Mouse (Mus musculus) cerebellum, postnatal 10 days (tissue): ENCODE measurements at regions not wholly inside any gene's neighbourhood (a gene's known extent, or its start where the extent isn't known, plus 50 kb on each side); places are given as distances from the start of the nearest gene placed in this dataset.

Experiments
- DNase-seq, 2 experiments: peaks; one replicate each; pipeline ENCODE4 v3.0.0; 2021; ENCODE audit warnings: mixed read lengths in 2 of 2

DNA sequence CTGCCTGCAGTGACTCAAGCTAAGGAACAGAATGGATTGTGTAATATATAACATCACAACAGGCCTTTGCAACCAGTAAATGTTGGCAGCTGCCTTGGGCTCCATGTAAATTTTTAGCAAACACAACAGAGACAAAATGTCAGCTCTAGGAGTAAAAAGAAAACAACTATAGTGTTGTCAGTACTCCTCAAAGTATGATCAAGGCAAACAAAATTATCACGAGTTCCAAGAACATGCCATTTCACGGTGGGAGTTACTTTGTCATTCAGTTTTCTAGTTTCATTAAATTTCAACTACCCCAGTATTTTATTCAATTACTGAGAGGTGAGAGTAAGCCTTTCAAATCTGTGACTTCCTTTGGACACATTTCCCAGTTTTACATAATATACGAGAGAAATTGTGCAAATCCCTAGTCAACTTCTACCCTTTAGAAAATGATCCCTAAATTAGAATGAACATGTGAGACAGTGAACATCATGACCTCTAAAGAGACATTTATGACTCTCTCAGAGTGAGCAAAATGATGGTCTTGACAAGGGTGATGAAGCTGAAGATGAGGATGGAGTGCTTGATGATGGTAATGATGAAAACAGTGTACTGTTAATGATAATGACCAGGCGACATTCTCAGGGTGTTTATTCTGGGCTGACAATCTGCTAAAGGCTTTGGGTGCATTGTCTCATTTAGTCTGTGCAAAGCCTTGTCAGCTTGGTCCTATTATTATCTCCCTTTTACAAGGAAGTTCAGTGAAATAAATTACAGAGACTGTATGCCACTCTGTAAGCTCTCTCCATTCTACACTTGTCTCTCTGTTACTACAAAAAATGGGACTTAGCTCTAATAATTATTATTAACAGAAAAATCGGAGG, 209.7 kb upstream of the Etaa1 start:
- DNase-seq, result no peak

DNA sequence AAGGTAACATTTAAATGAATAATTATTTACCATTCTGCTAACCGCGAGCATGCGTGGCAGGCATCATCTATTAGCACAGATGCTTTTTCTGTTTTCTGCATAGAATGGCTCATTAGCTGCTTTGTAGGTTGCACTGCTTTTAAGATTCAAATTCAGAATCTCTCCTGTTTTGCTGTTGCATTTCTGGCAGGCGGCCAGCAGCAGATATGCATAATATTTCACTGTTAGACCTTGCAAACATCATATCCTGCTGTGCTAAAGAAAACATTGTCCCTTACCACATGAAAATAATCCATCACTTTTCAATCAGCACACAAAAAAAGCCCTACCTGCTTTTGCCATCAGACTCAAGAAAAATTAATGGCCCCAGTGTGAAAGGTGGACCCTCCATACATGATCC, 202.8 kb upstream of the Etaa1 start:
- DNase-seq, result peak; percentile 6 to 17

DNA sequence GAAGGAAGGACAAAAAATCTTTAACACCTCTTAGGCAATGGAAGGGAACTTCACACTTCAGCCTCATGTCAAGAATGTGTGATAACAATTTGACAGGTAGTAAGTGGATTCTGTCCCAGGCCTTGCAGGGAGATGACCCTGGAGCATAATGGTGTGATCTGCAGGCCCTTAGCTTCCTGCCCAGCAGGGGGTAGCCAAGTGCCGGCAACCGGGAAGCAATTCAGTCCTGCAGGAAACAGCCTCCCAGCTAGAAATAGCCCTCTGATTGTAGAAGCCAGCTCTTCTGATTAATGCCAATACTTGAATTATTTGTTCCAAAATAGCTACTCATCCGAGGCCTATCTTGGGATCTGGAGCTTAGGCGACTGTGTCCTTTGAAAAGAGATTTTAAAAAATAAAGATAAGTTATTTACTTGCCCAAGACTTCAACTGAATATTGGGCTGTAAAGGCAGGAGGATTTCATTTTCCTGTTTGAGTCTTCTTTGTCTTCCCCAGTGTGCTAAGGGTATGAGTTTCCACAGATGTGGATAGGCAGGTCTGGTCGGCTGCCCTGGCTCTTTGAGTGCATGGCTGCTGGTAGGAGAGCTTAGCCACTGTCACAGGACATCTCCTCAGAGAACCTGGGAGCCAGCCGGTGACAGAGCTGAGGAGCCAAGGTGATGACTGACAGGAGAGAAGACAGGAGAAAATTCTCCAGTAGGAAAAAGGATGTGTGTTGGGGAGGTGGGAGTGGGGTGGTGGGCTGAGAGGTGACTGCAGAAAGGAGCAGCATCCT, 198.3 kb upstream of the Etaa1 start:
- DNase-seq, result peak; percentile 81 to 83

DNA sequence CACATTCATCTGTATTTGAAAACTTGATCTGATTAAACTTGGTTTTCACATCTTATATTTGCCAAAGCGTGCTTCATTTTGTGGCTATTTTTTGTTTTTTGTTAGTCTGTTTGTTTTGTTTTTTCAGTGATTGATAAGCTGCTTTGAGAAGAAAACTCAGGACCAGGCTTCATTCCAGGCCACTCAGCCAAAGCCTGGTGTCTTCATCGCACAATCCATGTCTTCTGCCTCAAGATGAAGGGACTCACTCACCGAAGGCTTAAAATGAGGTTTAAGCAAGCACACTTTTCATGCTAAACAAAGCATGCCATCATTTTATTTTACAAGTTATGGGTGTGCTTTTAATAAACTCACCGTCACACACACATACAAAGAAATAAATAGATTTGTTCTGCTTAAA, 197.7 kb upstream of the Etaa1 start:
- DNase-seq, result peak in 1 of 2 experiments; percentile 8

DNA sequence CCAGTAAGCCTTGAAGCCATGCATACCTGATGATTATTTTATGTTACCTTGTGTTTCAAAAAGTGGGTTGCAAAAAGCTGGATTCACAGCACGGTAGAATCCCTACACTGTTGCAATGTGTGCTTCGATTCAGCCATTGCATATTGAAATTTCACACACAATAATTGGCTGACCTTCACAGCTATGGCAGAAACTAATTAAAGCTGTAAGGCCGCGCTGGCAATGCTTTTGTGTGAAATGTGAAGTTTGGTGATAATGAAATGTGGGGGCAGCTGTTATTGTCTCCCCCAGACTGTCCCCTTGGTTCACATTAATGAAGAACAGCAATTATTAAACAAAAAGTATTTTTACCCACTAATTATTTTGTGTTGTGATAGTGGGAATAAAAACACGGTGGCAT, 173.8 kb upstream of the Etaa1 start:
- DNase-seq, result no peak

DNA sequence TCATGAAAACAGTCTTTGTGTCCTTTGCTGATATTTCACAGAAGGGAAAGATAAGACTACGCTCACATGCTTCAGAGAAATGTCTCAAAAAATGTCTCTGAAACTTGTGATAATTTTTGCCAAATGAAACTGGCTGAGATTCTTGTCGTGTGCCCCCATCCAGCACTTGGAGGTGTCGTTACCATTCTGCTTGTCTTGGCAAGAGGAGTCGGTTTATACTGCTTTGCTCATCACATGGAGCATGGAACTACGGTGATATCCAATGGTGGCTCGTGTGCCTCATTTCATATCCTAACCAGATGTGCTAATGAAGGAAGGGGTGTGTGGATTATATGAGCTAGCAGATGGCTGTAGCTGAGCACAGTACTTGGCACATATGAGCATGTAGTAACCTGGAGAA, 169.4 kb upstream of the Etaa1 start:
- peak; percentile 22 to 38 for DNase-seq

DNA sequence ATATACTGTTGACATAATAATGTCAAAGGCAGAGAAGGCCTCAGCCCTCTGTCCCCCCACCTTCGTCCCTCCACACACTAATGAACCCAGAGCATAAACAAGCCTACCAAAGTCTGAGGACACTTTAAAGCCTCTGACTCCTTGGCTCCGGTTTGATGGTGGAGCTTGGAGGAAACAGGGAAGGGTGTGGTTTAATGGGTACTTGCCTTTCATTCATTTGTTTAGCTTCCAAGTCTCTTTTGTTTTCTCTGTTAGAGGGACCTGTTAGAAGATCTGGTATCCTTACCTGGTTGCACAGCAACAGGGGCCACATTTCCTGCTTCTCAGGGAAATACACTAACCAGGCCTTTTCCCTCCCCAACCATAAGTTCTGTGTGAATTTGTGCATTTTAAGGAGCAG, 168.9 kb upstream of the Etaa1 start:
- no peak for DNase-seq

DNA sequence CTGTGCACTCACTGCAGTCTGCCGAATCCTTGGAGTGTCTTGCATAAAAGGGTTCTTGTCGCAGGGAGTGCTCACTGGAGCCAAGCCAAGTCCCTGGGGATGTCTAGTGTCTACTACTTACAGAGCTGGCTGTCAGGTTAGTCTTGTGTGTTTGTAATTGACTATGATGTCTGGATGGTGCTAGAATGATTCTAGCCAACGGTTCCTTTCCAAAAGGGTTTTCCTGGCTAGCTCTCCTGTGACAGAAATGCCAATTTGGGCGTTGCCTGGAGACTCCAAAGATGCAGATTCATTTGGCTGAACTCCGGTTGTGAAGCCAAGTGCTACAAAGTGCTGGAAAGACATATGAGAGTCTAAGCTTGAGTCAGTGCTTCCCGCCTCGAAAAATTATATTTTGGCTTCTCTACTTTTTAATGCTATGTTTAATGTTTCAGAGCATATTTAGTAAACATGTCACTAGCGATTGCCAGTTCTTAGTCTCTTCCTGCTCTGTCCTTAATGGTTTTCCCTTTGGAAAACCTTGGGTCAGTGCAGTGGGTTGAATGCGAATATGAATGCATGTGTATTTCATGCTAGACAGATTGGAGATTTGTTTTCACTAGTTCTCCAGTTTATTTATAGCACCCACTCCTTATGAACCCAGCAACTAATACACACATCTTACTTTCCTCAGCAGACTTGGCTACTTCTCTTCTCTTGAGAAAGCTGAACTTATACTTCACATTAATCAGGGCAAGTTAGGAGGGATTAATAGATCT, 162.2 kb upstream of the Etaa1 start:
- peak; percentile 95 to 97 for DNase-seq

DNA sequence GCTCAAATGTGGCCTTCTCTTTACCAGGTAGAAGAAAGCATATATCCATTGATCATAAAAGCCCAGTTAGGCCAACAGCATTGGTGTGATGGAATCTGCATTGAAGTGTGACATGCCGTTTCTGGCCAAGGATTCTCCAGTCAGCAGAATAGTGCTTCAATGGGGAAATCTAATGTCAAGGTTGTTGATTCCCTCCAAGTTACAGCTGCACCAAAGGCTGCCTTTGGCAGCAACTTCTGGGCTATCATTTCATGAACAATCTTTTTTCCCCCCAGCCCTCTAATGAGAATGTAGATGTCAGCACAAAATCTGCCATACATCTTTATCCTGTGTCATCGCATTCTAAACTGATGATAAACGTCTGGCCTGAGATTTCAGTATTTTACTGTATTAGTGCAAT, 149.2 kb upstream of the Etaa1 start:
- DNase-seq, result no peak

DNA sequence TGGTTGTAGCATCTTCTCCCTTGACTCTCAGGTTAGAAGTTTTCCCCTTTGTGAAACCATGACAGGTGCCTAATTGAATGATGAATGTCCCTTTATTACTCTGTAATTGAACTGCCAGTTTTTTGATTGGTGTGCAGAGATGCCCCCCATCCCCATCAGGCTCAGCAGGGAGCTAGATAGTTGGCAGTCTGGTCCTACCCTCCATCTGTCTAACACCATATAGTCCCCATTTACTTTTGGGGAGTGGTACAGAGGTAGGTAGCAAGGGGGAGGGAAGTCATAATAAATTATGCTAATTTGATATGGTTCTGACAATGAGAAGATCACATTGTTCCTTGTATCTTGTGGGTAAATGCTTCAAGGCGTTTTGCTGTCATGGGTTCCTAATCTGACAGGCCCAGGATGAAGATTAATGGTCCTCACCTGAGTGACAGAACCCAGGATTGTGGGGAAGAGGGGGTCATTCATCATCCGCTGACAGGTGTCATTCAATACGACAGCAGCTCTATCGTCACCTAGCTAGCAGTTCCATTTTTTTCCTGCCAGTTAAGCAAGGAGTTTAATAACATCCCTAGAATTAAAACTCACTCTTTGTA, 122.3 kb upstream of the Etaa1 start:
- DNase-seq, result peak; percentile 39 to 67

DNA sequence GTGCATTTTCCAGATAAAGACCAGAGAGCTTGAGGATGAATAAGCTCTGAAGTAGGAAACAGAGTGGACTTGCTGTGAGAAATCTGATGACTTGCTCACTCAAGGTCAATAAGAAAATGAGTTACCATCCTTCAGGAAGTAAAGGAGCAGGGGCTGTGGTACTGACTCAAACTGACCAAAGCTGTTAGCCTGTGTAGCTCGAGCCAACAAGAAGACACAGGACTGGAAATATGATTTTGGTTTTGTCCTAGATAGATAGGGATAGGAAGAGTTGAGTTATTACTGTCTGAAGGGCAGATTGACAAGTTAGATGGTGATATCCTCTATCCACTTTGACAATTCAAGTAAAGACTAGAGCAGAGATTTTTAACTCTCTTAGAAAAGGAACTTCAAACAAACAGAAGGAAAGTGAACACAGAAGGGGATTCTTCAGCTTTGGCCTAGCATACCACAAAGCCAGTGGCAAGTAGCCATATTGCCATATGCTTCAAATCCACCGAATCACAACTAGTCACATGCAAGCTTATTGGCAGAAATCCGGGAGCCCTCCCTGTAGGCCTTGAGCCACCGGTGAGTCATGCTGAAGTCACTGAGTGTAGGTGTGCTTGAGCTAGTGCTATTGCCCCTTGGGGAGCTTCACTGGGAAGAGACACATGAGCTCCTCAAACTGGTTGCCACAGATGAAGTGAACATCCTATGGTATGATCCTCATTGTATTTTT, 117.1 kb upstream of the Etaa1 start:
- peak; percentile 84 to 86 for DNase-seq

DNA sequence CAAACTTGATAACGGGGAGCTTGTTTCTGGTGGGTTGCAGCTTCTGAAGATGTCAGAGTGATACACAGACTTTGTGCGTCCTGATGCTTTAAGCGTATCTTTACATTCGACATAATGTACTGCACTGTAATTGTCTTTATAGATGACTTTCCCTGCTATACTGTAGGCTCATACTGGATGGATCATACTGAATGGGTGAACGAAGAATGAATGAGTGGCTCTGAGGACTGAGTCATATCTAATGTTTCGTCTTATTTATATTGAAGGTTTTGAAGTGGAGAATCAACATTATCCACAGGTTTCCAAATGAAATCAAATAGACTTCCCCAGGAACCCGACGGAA, 116.3 kb upstream of the Etaa1 start:
- no peak for DNase-seq

DNA sequence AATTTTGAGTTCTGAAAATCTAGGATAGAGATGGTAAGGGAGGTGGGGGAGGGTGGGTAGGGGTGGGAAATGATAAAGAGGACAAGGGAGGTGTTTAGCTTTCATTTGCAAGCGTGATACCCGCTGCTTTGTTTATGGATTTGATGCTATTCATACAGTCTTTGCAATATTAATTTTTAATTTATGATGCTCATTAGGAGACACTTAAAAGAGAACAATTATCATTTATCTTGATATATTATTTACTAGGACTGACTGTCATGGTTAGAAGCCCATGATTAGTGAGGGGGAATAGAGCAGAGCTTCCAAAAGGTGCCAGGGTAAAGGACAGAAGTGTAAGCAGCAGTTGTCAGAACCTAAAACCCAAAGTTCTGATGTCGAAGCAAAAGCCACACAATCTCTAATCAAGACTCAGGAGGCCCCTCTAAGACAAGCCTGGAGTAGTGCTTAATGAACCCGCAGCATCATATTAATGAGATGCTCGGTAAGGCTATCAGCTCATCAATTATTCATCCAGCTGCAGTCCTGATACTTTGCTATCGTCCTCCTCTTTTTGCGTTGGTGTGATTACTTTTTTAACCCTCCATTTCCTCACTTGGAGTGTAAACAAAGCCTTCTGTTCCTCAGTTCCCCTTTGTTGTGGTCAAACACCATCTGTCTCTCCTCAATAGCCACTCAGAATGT, 115.8 kb upstream of the Etaa1 start:
- no peak for DNase-seq

DNA sequence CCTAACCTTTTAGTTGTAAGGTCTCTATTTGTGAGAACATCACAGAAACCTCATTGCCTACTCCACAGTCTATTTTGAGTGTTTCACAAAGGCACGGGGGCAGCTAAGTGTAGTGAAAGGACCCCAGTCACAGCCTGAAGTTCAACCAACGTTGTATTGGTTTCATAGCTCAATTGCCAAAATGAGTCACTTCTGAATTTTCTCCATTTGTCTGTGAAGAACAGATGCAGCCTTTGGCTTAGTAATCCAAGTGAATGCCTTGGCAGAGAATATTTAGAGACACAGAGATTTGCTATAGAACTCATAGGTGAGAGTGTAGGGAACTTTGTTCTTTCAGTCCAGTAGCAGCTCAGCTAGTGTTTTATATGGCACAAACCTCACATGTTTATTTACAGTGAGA, 114.4 kb upstream of the Etaa1 start:
- no peak for DNase-seq

DNA sequence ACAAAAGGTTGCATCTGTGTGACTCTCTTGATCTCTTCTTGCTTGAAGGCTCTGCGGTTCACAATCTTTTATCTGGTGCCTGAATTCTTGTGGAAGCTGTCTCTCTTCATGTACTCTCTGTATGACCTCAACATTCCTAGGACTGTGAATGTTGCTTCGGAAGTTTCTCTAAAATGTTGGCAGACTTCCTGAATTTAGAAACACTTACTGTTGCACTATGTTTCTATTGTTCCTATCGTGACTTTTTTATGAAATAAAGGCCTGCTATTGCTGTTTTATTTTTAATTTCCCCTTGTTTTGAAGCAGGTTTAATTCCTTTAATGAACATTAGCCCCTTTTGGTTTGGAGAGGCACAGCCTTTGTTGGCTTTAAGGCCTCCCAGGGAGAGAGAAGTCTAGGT, 114.0 kb upstream of the Etaa1 start:
- no peak for DNase-seq

DNA sequence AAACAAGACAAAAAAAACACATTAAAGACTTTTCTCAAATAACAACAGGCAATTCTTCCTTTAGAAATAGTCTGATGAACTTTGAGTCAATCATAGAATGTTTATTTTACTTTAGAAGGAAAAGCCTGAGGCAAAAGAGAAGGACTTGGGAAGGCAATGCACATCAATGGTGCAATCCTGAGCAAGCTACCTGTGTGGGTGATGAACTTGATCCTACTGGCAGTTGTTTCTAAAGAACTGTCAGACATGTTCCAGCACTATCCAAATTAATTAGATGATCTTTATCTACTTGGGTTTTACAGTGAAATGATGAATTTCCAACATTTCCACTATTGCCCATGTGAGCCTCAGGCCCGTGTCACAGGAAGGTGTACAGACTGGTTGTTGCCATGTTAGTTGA, 87.9 kb upstream of the Etaa1 start:
- DNase-seq, result no peak

DNA sequence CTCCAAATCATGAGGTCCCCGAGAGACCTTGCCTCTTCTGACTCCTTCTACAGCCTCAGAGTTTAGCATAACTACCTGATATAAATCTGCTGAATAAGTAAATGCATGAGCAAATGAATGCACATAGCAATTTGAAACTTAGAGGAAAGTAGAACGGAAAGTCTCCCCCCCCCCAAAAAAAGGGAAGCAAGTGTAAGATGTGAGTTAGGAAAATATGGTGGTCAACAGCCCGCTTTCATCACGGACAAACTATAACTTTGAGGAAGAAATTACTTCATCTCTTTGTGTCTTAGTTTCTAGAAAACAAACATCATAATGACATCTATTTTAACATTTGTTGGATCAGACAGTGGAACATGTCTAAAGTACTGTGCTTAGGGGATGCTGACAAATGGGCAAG, 77.4 kb upstream of the Etaa1 start:
- DNase-seq, result no peak

DNA sequence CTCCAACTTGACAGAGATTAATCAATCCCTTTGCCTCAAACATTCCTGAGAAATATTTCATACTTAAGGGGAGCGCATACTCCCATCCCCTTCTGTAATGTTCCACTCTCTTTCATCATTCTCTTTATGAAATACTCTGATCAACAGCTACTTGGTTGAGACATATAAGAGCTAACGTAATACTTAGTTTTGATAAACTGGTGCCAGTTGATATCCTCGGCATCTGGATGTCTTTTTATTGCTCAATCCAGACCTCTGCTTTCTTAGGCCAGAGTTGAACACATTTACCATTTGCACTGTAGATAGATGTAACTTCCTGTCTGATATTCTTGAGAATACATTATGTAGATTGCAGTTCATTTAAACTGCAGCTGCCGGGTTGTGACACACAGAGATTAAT, 68.4 kb upstream of the Etaa1 start:
- no peak for DNase-seq

DNA sequence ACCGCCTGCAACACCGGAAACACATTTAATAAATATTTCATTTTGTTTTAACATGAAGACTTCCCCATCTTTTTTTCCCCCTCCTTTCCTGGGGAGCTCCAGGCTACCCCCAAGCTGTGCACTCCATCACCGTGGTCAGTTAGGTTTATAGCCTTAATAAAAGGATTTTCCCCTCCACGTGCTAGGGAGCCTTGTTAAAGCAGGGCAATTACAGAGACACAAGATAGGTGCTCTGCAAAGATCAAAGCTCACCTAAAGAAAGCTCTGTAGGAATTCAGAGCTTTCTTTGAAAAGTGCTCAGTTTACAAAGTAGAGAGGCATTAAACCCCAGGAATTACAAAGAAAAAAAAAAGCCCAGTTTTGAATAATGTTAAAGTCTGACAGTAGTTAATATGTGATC, 61.6 kb upstream of the Etaa1 start:
- DNase-seq, result no peak

DNA sequence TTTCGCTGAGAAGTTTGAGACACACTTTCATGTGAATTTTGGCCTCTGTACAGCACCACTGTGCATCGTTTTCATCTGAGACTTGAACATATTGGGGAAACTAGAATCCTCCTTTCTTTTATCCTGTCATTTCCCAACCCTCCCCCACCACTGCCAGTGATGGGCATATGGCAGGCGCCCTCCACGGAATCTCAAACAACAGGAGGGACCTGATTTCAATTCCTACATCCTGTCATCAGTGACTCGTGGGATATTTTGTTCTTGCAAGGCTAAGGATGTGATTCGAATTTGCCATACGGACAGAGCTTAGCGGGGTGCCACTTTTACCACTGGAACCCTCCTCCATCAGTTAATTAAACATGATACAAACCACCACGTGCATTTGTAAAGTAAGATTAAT, 60.9 kb upstream of the Etaa1 start:
- DNase-seq, result peak; percentile 82 to 88

DNA sequence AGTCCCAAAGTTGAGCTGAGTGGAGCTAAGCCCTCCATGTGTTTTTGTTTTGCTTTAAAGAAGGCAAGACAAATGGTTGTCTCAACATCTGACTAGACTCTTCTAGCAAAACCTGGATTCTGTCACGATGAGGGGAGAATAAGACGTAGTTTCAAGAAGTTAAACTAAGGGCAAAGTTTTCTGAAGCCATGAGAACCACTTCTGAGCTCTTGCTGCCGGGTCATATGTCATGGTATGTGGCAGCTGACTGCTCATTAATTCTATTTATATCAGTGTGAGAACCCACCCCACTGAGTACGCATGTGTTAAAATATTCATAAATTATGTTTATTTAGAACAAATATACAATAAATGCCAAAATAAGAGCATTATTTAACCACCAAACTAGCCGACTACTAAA, 58.4 kb upstream of the Etaa1 start:
- DNase-seq, result peak in 1 of 2 experiments; percentile 13
